Mouse (Mus musculus): ENCODE data around the gene Rgs11.
"Not testable (repeated sequence)": the region's sequence is repeated elsewhere in the genome, so short reads cannot be mapped to it uniquely, and the experiment has no call there.

Gene Rgs11

DNA sequence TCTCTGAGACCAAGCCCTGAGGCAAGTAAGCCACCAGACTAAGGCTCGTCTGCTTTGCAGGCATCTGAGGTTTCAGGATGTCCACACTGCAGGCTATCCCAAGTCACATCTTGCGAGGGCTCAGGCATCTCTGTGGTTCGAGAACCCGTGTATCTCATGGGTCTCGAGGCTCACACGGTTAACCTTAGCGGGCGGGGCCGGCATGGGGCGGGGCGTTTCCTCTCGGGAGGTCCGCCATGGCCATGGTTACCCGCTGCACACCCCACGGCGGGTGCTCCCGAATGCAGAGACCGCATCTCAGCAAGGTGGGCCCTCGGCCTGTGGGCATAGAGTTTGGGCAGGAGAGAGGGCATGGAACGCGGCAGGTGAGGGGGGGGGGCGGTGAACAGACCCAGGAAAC lies at the start of gene Rgs11:
Rgs11 (plus strand) TSS at position 215 of the 400 bp plus-strand sequence.
- peak; percentile 47 to 78 for DNase-seq (ENCODE audit: low spot score in 2 of 2)

DNA sequence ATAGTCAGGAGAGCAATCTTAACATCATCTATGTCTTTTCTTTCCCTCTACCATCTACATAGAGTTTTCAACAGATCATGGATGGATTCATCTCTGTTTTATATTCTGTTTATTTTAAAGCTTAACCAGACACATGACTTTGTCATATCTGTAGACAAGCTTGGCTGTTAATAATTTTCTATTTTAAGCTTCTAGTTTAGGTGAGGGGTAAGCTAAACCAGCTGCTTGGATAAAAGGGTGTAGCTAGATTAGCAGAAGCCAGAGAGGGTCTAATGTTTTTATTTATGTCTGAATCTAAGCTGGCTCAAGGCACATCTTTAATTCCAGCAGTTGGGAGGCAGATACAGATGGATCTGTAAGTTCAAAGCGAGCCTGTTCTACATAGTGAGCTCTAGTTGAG lies 40.0 kb upstream of the Rgs11 start:
- no peak for DNase-seq (ENCODE audit: low spot score in 2 of 2)

DNA sequence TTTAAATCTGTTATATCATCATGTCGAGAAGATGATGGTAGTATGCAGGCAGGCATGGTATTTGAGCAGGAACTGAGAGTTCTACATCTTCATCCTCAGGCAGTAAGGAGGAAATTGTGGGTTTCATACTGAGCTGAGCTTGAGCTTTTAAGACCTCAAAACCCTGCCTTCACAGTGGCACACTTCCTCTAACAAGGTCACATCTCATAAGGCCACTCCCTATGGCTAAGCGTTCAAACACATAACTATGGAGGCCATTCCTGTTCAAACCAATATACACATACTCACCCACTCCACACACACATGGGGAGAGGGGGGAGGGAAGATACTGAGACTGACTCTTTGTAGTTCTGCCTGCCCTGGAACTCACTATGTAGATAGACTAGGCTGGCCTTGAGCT lies 34.7 kb upstream of the Rgs11 start:
- peak; percentile 14 to 32 for DNase-seq (ENCODE audit: low spot score in 2 of 2)

DNA sequence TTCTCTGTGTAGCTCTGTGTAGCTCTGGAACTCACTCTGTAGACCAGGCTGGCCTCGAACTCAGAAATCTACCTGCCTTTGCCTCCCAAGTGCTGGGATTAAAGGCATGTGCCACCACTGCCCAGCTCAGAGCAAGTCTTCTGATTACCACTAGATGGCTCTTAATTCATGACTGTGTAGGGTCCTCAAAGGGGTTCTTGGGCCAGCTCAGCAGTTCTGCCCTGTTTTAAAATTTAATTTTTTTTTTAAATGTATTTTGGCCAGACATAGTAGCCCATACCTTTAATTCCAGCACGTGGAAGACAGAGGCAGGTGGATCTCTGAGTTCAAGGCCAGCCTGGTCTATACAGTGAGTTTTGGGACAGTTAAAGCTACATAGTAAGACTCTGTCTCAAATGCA lies 27.5 kb upstream of the Rgs11 start:
- DNase-seq (ENCODE audit: low spot score in 2 of 2): not testable (repeated sequence)

- DNase-seq (ENCODE audit: low spot score in 2 of 2): no peak
Observed at GRCm38 (mm10) chr17:26178611-26179010, 24.1 kb upstream of the Rgs11 start.

DNA sequence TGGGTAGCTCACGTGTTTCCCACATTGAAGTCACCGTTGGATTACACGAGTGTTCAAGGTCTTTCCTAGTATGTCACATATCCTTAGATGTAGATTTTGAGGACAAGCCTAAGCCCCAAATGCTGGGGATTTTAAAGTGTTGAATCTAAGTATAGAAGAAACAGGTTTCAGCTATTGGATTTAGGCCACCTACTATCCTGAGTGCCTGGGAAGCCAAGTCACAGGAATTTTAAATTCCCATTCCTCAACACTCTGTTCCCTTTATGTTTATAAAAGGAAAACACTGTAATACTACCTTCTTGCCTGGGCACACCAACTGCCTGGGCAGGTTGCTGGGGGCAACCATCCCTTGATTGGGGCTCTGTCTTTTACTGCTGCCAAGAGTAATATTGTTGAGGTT lies 21.6 kb upstream of the Rgs11 start:
- DNase-seq (ENCODE audit: low spot score in 2 of 2): no peak

GRCm38 (mm10) chr17:26187592-26187991 lies 15.2 kb upstream of the Rgs11 start:
- DNase-seq (ENCODE audit: low spot score in 2 of 2): no peak

DNA sequence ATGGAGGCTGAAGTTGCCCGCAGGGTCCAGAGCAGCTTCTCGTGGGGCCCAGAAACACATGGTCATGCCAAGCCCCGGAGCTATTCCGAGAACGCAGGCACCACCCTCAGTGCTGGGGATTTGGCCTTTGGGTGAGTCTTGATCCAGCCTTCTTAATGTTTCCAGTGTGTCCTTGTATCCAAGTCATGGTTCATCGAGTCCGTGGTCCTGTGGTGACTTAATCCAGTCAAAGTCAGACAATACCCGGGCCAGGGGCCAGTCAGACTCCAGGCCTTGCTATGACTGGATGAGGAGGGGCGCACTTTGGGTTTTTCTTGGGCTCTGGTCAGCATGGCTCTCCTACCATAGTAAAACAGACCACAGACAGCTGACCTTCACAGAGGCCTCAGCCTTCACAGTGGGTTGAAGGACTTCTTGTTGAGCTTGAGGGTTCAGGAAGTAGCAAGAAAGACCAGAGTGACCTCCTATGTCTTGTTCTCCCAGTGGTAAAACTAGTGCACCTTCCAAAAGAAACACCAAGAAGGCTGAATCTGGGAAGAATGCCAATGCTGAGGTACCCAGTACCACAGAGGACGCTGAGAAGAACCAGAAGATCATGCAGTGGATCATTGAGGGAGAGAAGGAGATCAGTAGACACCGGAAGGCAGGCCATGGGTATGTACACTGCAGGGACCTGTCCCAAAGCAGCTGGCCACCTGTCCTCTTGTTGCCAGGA lies 14.5 kb upstream of the Rgs11 start:
- no peak for DNase-seq (ENCODE audit: low spot score in 2 of 2)

DNA sequence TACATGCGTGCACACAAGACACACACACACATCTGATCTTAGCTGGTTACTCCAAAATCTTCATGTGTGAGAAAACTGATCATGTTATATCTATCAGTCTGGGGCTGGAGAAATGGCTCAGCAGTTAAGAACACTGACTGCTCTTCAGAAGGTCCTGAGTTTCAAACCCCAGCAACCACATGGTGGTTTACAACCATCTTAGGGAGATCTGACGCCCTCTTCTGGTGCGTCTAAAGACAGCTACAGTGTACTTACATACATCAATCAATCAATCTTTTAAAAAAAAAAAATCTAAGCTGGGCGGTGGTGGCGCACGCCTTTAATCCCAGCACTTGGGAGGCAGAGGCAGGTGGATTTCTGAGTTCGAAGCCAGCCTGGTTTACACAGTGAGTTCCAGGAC lies 11.3 kb upstream of the Rgs11 start:
- not testable (repeated sequence) for DNase-seq (ENCODE audit: low spot score in 2 of 2)

- DNase-seq (ENCODE audit: low spot score in 2 of 2): no peak
Observed at GRCm38 (mm10) chr17:26192481-26193190, 10.1 kb upstream of the Rgs11 start.

DNA sequence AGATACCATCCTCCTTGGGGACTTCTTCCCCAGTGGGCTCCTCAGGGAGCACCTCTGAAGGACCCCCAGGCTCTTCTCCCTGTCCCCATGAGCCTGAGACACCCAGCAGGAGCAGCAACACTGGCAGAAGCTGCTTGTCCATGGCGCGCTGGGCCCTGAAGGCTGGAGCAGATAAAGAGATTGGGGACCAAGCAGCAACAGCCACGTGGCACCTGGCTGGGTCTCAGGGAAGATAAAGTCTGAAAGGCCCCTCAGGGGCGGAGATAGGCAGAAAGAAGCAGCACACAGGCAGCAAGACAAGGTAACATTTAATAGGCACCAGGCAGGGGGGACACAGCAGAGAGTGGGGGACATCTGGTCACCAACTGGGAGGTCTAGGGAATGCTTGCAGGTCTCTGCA lies 3.9 kb upstream of the Rgs11 start, which contains the start of gene Pdia2:
Pdia2 (minus strand) TSS at position 196 of the 400 bp plus-strand sequence.
- peak; percentile 54 to 68 for DNase-seq (ENCODE audit: low spot score in 2 of 2)

DNA sequence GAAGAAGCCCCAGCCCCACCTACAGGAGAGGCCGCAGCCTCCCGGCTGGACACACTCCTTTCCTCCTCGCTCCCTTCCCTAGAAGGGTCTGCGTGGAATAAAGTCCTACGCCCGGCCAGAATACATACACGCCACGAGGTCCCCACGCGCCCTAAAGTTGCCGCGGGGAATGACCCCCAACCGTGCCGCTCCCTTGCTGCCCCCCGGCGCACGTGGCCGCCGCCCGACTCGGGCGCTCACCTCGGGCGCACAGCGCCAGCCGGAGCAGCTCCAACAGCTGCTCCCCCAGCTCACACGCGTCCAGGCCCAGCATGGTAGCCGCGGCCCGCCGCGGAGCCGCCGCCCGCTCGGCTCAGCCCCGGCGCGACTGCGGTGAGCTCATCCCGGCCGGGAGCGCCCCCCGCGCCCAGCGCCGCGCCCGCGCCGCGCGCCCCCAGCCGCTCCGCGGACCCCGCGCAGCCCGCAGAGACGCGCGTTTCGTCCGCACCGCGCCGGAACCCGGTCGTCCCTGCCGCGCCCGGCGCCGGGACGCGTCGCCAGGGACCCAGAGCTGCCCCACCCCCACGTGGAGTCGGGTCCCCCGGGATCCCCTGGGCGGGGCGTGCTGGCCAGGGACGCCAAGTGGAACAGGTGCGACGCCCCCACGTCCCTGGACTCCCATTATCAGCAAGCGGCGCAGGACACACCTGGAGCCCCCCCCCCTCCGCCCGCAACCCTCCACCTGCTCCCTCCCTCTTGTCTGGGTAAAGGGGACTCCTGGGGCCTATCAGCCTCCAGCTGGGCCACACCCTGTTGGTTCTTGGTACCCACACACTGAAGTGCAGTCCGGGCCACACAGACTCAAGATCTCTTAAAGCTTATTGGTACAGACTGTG lies 1.7 kb upstream of the Rgs11 start:
- DNase-seq (ENCODE audit: low spot score in 2 of 2): peak; percentile 40 to 51

DNA sequence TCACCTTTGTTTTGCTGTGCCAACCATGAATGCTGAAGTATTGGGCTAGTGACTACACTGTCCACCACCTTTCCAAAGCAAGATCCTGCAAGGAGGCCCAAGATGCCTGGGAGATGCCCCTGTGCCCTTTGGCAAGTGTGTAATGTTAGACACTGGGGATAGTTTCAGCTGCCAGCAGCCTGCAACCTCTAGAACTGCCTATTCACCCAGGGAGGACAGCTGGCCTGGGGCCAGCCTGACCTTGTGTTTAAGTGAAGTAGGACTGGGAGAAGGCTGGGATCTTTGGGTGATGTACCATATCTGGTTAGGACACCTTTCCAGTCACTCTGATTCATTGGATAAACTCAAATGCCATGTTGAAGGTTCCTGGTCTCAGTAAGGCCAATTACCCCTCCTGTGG lies 753 bp upstream of the Rgs11 start:
- DNase-seq (ENCODE audit: low spot score in 2 of 2): peak; percentile 32 to 51

- peak; percentile 34 to 53 for DNase-seq (ENCODE audit: low spot score in 2 of 2)
Observed at GRCm38 (mm10) chr17:26203321-26203811, 615 bp downstream of the Rgs11 start.

DNA sequence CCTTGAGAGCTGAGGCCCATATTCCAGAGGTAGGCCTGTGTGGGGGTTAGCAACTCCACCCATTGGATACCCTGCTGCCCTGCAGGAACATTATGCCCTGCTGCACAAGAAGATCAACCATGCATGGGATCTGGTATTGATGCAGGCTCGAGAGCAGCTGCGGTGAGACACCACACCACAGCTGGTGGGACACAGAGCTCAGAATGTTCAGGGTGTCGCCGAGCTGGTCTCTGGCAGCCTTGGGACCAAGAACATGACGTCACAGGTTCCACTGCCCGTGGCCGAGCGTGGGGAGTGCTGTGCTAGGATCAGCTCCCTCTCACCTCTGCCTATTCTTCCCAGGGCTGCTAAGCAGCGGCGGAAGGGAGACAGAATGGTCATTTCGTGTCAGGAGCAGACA lies 2.0 kb downstream of the Rgs11 start:
- DNase-seq (ENCODE audit: low spot score in 2 of 2): no peak

DNA sequence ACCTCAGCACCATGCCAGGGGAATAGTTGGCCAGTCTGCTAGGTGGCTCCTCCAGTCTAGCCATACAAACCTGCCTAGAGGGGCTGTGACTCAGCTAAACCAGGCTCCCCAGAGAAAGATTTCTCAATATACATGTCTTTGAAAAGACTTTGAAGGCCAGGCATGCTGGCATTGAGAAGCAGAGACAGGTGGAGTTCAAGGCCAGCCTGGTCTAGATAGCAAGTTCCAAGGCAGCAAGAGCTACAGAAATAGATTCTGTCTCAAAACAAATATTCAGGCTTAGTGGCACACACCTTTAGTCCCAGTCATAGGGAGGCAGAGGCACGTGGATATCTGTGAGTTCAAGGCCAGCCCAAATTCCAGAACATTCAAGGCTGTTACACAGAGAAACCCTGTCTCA lies 3.6 kb downstream of the Rgs11 start:
- no peak for DNase-seq (ENCODE audit: low spot score in 2 of 2)

GRCm38 (mm10) chr17:26207686-26208085 lies 4.9 kb downstream of the Rgs11 start, which contains the start of gene Arhgdig:
Arhgdig (minus strand) TSS chr17:26207786.
- no peak for DNase-seq (ENCODE audit: low spot score in 2 of 2)

- no peak for DNase-seq (ENCODE audit: low spot score in 2 of 2)
Observed at GRCm38 (mm10) chr17:26212241-26212640, 9.5 kb downstream of the Rgs11 start.

DNA sequence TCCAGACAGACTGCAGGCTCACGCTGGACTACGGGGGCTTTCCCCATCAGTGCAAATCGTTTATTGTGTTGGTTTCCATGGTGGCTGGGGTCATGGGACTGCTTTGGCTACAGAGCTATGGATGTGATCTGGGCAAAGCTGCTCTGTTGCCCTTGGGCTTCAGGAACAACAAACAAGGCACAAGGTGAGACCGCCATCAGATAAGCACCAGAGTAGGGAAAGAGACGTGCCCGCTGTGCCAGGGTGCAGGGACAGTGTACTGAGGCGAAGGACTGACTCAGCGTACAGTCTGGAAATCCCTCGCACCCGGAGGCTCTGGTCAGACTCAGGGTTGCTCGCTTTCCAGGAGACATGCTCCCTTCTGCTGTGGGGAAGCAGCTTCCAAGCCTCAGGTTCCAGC lies 9.9 kb downstream of the Rgs11 start:
- no peak for DNase-seq (ENCODE audit: low spot score in 2 of 2)

GRCm38 (mm10) chr17:26221508-26221907 lies 18.8 kb downstream of the Rgs11 start:
- DNase-seq (ENCODE audit: low spot score in 2 of 2): no peak

DNA sequence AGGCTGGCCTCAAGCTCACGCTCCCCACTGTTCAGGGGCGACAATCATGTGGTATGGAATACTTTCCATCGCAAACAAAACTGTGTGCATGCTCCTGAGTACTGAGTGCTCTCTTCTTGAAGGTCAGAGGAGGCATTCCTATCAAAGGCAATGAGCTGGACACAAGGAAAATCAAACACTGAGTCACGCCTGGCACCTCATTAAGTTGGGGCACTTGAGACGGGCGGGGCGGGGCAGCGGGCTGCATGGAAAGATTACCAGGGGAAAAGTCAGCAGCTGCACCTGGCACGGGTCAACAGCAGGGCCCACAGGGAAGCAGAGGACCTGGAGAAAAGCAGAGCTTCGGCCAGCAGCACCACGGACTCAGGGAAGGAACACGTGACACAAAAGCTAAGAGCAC lies 22.4 kb downstream of the Rgs11 start:
- no peak for DNase-seq (ENCODE audit: low spot score in 2 of 2)

DNA sequence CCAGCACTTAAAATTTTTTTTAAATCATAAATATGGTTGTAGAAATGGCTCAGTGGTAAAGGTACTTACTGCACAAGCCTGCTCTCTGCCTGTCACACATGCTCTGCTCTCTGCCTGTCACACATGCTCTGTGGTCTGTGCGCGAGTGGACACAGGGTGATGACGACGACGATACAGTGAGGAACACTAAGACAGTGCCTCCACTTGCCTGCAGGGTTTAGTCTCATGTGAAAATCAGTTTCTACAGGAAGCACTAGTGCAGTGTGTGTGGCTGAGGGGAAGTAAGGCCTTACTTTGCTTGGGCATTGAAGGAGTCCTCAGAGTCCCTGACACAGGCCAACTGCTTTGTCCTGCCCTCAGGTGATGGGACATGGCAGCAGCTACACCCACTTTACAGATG lies 27.0 kb downstream of the Rgs11 start:
- DNase-seq (ENCODE audit: low spot score in 2 of 2): no peak
